Mouse (Mus musculus): ENCODE data around the gene Ostm1. TPM values are rescaled to one million over a fixed set of nuclear protein-coding genes. Genes with fewer than 3 reads are reported as not detected.

Ostm1 gene
- total RNA-seq, 2 experiments from 2014 or later, result 55.7 to 57.0 TPM

Other genes starting within 250 kb of the Ostm1 start
- 10 to 100 TPM; 14.6 to 15.3 TPM for gene Afg1l, start 105.3 kb upstream of the Ostm1 start, total RNA-seq (2021)
- gene Snx3, start 81.8 kb upstream of the Ostm1 start, total RNA-seq (2021), result 100 to 1,000 TPM; 204 to 217 TPM
- gene Nr2e1, start 190 bp upstream of the Ostm1 start, total RNA-seq (2021), result 10 to 100 TPM; 14.1 TPM
- gene Sec63, start 177.7 kb downstream of the Ostm1 start, total RNA-seq (2021), result 10 to 100 TPM; 47.2 to 51.1 TPM

Measured in layer of hippocampus, postnatal 36 days (tissue).